Mouse (Mus musculus): ENCODE data around the gene Tango6.
A peak's percentile ranks its signal among the peaks of the same experiment; 100 is the strongest.

Tango6 gene

DNA sequence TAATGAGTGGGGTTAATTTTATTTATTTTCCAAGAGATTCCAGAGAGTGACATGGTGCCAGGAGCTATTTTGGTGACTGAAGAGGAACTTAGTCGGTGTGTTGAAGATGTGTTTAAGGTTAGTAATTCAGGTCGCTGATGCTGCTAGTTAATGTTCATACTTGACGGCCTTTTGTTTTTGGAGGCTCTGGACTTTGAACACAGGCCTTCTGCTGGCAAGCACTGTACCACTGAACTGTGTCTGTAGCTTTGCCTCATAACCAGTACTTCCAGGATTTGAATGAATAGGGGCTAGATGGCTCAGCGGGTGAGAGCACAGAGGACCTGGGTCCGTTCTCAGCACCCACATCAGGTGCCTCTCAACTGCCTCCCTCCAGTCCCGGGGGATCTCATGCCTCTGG lies 17.3 kb downstream of the Tango6 start:
- DNase-seq (ENCODE audit: low spot score): no peak

DNA sequence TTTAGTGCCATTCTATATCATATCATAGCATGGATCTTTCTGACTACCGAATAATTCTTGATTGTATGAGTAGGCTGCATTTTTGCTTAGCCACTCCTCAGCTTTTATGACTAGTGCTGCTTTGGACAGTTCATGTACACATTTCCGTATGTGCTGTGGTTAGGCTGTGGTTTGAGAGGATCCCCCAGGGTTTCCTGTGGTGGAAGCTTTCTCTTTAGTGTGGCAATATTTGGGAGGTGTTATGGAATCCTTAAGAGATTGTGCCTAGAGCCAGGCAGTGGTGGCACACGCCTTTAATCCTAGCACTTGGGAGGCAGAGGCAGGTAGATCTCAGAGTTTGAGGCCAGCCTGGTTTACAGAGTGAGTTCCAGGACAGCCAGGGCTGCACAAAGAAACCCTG lies 18.5 kb downstream of the Tango6 start:
- DNase-seq (ENCODE audit: low spot score): no peak

DNA sequence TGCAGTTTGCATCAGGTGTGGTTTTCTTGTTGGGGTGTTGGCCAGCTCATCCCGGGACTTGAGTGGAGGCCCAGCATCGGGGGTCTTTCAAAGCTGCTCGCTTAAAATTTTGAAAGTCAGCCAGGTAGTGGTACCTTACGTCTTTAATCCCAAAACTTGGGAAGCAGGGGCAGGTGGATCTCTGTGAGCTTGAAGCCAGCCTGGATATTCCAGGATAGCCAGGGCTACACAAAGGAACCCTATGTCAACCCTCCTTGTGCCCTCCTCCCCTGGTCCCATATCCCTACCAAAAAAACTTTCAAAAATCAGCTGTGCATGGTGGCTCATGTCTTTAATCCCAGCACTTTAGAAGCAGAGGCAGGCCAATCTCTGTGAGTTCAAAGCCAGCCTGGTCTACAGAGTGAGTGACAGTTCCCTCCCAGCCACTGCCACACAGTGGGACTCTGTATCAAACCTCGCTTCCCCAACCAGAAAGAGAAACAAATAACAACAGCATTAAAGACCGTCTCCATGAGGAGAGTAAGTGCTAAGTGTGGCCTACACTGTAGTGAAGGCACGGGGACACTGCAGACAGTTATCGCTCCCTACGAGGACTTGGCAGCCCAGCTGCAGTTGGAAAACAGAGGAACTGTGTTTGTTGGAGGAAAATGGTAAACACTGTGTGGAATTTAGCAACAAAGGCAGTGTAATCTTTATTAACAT lies 21.5 kb downstream of the Tango6 start:
- no peak for DNase-seq (ENCODE audit: low spot score)

DNA sequence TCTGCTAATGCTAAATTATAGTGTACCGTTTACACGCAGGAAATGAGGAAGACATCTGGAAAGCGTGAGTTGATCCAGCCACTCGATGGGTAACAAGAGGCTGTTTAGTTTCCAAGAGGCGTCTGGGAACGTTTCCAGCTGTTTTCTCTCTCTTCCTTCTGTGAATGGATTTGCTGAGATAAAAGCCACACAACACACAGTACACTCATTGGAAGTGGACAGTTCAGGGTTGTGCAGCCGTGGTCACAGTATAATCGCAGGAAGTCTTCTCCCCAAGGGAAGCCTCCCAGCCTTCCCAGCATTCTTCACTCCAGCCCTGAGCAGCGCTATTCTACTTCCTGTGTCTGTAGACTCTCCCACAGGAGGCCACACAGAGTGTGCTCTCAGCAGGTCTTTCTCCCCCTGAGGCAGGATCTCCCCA lies 22.0 kb downstream of the Tango6 start:
- peak; percentile 57 for DNase-seq (ENCODE audit: low spot score)

DNA sequence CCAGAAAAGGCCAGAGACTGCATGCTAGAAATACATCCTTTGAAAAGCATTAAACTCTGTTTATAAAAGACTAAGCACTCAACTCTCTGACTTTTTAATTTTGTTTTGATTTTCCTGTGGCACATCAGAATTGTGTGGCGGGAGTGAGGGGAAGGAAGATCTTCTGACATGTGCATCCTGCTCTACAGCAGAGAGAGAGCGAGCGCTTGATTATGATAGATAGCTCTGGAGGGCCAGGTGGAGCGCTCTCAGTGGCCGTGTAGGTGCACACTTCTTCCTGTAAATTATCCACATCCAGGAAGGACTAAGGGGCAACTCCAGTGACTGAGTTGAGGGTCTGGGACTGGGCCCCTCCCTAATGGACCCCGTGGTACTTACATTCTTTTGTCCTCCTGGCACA lies 23.3 kb downstream of the Tango6 start:
- DNase-seq (ENCODE audit: low spot score): no peak

DNA sequence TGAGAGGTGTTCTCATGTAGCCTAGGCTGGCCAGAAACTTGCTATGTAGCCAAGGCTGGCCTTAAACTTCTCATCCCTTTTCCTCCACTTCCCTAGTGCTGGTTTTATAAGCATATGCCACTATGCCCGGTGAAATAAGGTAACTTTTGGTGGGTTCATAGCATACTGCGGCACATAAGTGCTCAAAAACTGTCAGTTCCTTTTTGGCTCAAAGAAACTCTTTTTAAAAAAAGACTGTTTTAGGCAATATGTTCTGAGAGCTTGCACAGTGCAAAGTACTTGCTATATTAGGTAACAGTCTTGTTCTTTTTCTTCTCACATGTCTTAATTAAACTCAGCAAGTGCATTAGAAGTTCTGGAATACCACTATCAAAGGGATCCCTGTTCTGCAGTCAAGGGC lies 27.1 kb downstream of the Tango6 start:
- no peak for DNase-seq (ENCODE audit: low spot score)

DNA sequence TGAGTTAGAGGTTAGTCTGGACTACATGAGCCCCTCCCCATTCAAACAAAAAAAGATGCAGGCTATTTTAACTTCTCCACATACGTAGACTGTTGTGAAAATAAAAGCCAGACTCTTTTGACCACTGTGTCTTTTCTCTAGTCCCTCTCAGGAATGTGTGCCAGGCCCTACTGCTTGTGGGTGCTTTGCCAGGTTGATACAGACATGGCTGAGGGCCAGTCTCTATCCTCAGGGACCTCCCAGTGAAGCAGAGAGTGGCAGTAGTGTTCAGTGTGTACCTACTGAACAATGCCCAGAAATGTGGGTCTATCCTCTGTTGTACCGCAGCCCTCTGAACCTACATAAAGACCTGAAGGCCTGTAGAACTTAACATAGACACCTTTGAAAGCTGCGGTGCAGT lies 29.6 kb downstream of the Tango6 start:
- DNase-seq (ENCODE audit: low spot score): no peak

DNA sequence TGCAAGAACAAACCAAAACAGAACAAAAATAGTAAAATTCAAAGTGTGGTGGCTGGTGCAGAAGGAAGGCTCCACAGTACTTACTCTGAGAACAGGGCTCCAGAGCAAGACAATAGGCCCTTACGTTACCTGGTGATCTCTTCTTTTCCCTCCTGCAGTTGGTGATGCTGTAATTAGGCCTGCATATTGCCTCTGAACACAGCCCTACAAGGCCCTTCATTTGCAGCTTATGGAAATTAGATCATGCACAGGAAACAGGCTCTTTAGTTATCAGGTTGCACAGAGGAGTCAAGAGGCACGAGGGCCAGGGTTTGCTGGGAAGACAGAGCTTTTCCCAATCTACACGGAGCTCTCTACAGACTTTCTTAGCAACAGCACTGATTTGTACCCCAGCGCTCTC lies 31.4 kb downstream of the Tango6 start:
- no peak for DNase-seq (ENCODE audit: low spot score)

DNA sequence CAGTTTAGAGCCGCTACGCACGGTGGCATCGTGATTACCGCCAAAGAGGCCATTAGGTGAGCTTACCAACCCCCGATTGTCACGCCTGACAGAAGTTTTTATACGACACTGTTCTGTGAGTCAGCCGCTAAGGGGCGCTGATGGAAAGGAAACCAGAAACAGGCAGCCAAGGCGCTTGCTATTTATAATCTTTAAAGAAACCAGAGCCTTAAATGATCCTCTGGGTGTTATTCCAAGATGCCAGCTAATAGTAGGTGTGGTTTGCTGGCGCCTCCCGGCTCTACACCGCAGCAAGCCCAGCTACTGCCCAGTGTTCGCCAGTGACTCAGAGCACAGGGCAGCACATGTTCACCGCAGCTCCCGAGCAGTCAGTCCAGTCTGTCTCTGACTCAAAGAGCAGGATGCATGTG lies 35.2 kb downstream of the Tango6 start:
- peak; percentile 98 for DNase-seq (ENCODE audit: low spot score)

DNA sequence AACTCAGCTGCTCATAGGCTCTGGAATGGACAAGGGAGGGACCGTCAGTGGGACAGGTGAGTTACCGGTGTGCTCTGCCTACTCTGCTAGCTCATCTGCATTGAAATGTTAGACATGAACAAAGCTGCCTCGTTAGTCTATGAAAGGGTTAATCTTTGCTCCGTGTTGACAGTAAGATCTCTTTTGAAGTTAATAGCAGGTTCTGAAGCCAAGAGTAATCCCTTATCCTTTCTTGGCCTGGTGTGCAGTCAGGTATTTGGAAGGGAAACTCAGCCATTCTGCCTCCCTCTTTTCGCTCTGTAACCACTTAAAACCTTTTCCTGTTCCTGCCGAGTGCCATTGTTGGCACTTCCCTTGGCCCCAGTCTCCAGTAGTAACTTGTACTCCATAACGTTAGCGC lies 38.1 kb downstream of the Tango6 start:
- no peak for DNase-seq (ENCODE audit: low spot score)

DNA sequence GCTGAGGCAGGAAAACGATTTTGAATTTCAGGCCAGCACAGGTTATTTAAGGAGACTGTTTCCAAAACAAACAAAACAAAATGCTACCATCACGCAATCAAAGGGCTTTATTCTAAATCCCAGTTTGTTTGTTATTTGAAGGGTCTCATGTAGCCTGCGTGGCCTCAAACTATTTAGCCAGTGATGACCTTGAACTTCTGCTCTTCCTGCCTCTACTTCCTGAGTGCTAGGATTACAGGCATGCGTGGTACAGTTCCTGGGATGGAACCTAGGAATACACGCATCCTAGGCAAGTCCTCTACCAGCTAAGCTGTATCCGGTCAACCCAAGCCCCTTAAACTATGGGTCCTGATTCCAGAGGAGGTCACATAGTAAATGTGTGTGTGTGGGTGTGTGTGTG lies 39.6 kb downstream of the Tango6 start:
- DNase-seq (ENCODE audit: low spot score): no peak

DNA sequence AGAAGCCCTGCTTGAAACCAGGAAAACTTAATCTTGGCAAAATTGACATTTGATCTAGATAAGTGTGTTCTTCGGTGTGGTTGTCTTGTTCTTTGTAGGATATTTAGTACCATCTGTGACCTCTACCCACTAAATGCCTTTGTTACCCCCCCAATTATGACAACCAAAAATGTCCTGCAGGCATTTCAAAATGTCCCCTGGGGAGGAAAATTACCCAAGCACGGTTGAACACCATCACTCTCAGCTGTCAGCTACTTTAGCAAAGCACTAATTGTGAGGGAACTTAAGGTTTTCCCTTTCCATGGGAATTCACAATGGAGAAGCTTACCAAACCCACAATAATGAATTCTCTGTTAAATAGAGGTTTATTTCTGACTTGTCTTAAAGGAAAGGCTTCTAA lies 41.1 kb downstream of the Tango6 start:
- DNase-seq (ENCODE audit: low spot score): peak; percentile 85

DNA sequence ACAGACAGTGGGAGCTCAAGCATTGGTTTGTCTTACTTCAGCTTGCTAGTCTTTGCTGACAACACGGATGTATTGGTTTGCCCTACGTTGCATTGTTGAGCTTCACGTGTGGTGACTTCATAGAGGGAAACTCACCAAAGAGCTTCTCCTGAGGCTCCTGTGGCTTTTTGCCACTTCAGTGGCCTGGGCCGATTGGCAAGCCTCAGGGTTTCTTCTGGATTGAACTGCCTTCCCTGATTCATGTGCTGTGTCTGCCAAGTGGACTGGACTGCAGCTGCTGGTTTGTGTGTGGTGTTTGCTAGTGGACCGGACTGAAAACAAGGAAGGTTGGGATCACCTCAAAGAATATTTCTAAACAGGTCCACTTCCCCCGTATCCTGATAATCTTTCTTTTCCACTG lies 43.7 kb downstream of the Tango6 start:
- DNase-seq (ENCODE audit: low spot score): peak; percentile 87

DNA sequence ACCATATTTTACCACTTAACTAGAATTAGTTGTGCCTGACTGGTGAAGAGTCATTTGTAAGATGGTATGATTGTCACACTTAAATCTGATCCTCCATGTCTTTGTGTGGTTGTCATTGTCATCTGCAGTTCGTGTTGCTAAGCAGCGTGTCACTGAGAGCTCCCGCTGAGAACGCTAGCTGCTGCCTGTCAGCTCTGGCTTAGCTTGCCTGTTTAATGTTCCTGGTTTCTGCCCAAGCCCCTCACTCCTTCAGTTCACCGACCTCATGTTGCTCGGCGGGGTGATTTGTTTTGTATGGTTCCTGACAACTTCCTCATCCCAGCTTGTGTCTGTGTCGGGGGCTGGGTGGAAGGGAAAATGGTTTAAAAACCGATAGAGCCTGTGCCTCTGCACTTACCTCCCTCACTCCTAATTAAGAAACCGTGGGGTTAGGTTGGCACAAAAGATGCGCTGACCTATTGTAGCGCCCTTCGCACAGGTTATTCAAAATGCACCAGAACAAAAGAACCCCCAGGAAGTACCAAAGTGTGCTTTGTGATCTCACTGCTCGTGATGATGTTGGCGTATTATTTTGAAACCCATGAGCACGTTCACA lies 44.5 kb downstream of the Tango6 start:
- DNase-seq (ENCODE audit: low spot score): no peak

DNA sequence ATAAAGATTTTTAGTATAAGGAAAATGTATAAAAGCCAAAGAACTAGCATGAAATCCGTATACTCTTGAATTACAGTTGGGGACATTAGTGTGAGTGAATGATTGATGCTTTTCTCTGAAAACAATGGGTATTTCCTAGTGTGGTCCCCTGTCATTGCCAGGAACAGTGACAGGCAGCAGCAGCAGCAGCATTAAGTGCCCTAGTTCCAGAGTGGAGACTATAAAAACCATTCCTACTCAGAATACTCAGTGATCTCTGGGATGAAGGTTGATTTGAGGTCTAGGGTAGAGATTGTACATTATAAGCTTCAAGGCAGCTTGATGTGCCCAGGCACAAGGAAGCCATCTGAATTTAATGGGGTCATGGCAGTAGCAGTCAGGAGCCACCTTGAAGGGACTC lies 45.0 kb downstream of the Tango6 start:
- no peak for DNase-seq (ENCODE audit: low spot score)

DNA sequence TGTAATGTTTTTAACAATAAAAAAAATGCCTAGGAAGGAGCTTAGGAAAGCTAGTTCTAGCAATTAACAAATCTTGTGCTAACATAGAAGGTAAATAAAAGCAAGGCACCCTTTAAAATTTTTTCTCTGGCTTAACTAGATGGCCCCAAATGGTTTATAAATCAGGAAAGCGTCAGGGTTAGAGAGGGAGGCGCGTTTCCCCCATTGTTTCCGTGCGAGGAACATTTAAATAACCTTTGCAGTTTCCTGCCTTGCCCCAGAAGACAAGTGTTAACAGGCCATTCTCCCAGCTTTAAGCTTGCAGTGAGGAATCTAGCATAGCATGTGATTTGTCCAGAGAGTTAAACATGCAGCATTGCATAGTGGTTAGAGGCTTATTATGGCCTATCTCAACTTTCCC lies 50.1 kb downstream of the Tango6 start:
- no peak for DNase-seq (ENCODE audit: low spot score)

DNA sequence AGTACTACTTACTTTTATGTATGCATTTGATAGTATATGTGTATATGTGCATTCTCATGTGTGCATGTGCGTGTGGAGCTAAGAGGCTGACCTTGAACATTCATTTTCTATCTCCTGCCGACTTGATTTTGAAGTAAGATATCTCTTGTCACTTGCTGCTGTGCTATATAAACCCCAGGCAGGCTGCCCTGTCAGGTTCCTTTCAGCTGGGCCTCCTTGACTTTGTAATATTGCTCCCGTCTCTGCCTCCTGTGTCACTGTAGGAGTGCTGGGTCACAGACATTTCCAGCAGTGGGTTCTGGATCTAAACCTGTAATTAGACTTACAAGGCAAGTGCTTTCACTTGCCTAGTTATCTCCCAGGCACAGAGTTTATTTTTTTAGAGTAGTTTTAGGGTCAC lies 50.8 kb downstream of the Tango6 start:
- DNase-seq (ENCODE audit: low spot score): no peak

DNA sequence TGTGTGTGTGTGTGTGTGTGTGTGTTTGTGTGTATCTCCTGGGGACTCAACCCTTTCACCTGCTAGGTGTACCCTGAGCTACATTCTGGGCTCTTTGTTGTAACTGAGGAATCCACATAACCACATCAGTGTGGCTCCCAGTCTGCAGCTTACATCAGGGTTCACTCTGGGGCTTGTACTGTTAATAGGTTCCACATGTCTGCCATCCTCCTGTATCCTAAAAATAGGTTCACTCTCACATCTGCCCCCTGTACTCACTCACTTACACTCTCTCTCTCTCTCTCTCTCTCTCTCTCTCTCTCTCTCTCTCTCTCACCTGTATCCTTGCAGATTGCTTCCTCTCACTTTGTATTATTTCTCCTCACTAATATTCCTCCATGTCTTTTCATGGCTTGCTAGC lies 51.4 kb downstream of the Tango6 start:
- DNase-seq (ENCODE audit: low spot score): no peak

DNA sequence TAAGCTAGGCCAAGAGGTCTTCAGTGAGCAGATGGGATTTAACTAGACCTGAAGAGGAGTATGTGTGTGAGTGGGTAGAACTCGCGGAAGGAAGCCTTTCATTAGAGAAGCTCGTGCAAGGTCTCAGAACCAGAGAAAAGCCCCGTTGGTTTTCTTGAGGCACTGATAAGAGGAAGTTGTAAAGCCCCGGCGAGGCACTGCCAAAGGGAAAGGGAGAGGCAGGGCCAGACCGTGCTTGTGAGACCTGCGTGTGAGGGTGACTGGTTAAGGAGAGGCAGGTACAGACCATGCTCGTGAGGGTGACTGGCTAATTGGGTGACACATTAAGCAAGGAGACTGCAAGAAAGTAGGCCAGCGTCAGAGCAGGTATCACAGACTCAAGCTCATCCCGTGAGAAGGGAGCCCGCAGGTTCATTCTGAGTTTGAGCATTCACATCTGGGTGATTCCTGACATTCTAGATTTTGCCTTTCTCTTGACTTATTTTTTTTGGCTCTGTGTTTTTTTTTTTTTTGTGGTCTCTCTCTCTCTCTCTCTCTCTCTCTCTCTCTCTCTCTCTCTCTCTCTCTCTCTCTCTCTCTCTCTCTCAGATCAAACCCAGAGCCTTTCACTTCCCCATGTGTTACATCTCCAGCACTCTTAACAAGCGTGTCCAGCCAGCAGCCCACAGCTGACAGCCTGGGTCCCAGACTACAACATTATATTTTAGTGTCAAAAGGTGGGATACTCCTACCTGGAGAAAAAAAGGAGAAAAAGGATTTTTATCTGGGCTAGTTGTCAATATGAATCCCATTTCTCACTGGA lies 54.2 kb downstream of the Tango6 start:
- DNase-seq (ENCODE audit: low spot score): no peak

DNA sequence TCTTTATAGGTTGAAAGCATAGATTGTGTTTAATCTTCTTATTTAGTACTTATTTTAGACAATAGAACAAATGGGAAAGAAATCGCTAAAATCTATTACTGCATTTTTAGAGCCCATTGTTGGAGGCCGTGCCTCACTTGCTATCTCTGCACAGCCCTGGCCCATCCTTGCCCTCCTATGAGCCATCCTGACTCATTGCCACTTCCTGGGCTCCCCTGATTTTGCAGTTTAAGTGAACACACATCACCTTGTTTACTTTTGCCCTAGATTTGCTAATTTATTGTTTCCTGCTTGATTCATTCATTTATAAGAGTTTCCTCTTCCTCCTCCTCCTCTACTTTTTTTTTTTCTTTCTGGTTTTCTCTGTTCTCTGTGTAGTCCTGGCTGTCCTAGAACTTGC lies 55.0 kb downstream of the Tango6 start:
- DNase-seq (ENCODE audit: low spot score): no peak

DNA sequence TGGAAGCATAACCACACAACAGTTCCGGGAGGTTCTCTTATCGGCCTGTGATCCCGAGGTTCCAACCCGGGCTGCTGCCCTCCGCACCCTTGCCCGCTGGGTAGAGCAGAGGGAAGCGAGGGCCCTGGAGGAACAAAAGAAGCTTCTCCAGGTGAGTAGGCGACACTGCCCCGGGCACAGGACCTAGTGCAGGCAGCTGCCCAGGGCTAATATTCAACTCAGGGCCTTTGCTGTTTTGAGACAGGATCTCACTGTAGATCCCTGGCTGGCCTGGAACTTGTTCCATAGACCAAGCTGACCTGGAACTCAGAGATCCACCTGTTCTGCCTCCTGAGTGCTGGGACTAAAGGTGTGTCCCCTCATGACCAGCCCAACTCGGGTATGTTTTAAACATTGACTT lies 59.5 kb downstream of the Tango6 start:
- no peak for DNase-seq (ENCODE audit: low spot score)

DNA sequence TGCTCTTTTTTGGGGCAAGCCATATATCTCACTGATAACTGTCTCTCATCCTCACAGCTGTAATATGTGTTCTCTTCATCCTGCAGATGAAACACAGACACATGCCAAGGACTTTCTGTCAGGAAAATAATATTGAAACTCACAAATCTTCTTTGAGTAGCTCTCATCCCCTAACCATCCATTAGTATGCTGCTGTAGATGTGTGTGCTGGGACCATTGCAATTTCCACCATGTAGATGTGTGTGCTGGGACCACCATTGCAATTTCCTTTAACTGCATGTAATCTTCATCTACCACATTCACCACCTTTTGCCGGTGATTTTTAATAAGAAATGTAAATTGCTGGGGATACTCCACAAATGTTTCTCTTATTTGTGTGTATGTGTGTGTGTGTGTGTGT lies 60.5 kb downstream of the Tango6 start:
- DNase-seq (ENCODE audit: low spot score): no peak

DNA sequence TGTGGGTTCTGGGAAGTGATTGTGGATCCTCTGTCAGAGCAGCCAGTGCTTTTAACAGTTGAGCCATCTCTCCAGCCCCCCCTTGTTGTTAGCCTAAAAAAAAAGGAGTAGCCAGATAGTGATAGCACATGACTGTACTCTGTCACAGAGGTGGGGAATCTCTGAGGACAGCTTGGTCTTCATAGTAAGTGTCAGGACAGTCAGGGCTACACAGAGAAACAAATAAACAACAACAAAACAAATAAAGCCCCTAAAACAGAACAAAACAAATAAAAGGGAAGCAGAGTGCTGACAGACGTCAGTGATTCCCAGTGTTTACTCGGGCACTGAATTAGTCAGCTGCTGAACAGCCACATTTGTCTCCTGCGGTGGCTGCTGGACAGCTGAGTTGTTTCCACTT lies 70.6 kb downstream of the Tango6 start:
- DNase-seq (ENCODE audit: low spot score): no peak

All from adipocyte (in vitro differentiated cells).